Mouse (Mus musculus): ENCODE data around the gene Eif3i.

GRCm38 (mm10) chr4:129550295-129550694, 50.2 kb downstream of the Eif3i start:
- TF ChIP-seq CTCF (conservative IDR thresholded peaks at IDR 0.05; ENCODE audit: low read length), result no peak
- TF ChIP-seq POU5F1 (IDR thresholded peaks at IDR 0.05; ENCODE audit: borderline replicate concordance, low read length), result no peak
